Mouse (Mus musculus) liver, embryonic 12.5 days (tissue): ENCODE data around the gene Maml2. TPM values are rescaled to one million over a fixed set of nuclear protein-coding genes. Genes with fewer than 3 reads are reported as not detected.

Experiments
- microRNA-seq: library from miRNA; unstranded; fragments of <30 nt; microRNA quantifications from one replicate; pipeline ENCODE4, GENCODE M21; 2017
- polyA plus RNA-seq: library from polyadenylated mRNA; unstranded; fragments of >200 nt; fragmentation: Nextera tagmentation; extraction: Ambion mirVana; gene quantifications from 2 replicates; pipeline ENCODE4 v1.2.1, GENCODE M21; 2016

The Maml2 gene
- polyA plus RNA-seq, 1 experiment from 2014 or later: 1.7 TPM

Small RNA genes within 50 kb of the gene (microRNA-seq; reads per million reads assigned to microRNA genes)
- gene Gm22643: not detected

Other genes starting within 250 kb of the Maml2 start
- 3.4 and 3.7 TPM in 2 replicates for gene Jrkl, start 52.1 kb upstream of the Maml2 start, polyA plus RNA-seq
- 14.0 and 15.2 TPM in 2 replicates for gene Ccdc82, start 51.0 kb upstream of the Maml2 start, polyA plus RNA-seq
- not detected in 2 replicates for gene Gm17571, start 148.8 kb downstream of the Maml2 start, polyA plus RNA-seq